Mouse (Mus musculus) stomach, embryonic 16.5 days (tissue): ENCODE data around the gene Syt12. TPM values are rescaled to one million over a fixed set of nuclear protein-coding genes. Genes with fewer than 3 reads are reported as not detected.

Experiments used
- ATAC-seq: fragments of 200-750 bp; cut with Nextera tagmentation; 2 replicates; pipeline ENCODE4 v1.8.0; 2017; ENCODE audit warnings: moderate number of reproducible peaks, moderate TSS enrichment; ENCODE audit not compliant: insufficient read depth, low FRiP score
- H3K27ac ChIP-seq: fragments of 300-500 bp; sonication (generic); 2 replicates; pipeline ENCODE4 v1.5.1; 2014; ENCODE audit warnings: low read length
- H3K27me3 ChIP-seq: fragments of 300-500 bp; sonication (generic); 2 replicates; pipeline ENCODE4 v1.6.1; 2014; ENCODE audit warnings: low read length, control low read depth, mixed read lengths; ENCODE audit not compliant: control insufficient read depth, insufficient read depth
- H3K36me3 ChIP-seq: fragments of 300-500 bp; sonication (generic); 2 replicates; pipeline ENCODE4 v1.6.1; 2014; ENCODE audit warnings: low read length; ENCODE audit not compliant: control insufficient read depth, insufficient read depth
- H3K4me1 ChIP-seq: fragments of 300-500 bp; sonication (generic); 2 replicates; pipeline ENCODE4 v1.6.1; 2014; ENCODE audit warnings: low read length, control low read depth, mixed read lengths; ENCODE audit not compliant: control insufficient read depth, insufficient read depth
- H3K4me2 ChIP-seq: fragments of 300-500 bp; sonication (generic); 2 replicates; pipeline ENCODE4 v1.6.1; 2014; ENCODE audit warnings: low read depth, low read length, mixed read lengths
- H3K4me3 ChIP-seq: fragments of 300-500 bp; sonication (generic); replicated peaks from 2 replicates; pipeline ENCODE4 v1.5.1; 2014; ENCODE audit warnings: mild to moderate bottlenecking, low read length
- H3K9ac ChIP-seq: fragments of 300-500 bp; sonication (generic); 2 replicates; pipeline ENCODE4 v1.6.1; 2014; ENCODE audit warnings: low read length
- H3K9me3 ChIP-seq: fragments of 300-500 bp; sonication (generic); replicated peaks from 2 replicates; pipeline ENCODE4 v1.6.1; 2016; ENCODE audit warnings: low read length, control low read depth; ENCODE audit not compliant: control insufficient read depth
- WGBS: fragments of 180-500 bp; shearing (Covaris S2); extraction: QIAGEN DNeasy Blood & Tissue Kit; methylation state at CpG from one replicate; pipeline ENCODE4 v1.1.7; 2014; 5-methylcytosine and 5-hydroxymethylcytosine counted together
- polyA plus RNA-seq: library from polyadenylated mRNA; unstranded; fragments of >200 nt; fragmentation: Nextera tagmentation; extraction: Ambion mirVana; gene quantifications from 2 replicates; pipeline ENCODE4 v1.2.1, GENCODE M21; 2015

Gene Syt12
- polyA plus RNA-seq, 1 experiment from 2014 or later, result 0.75 TPM

DNA sequence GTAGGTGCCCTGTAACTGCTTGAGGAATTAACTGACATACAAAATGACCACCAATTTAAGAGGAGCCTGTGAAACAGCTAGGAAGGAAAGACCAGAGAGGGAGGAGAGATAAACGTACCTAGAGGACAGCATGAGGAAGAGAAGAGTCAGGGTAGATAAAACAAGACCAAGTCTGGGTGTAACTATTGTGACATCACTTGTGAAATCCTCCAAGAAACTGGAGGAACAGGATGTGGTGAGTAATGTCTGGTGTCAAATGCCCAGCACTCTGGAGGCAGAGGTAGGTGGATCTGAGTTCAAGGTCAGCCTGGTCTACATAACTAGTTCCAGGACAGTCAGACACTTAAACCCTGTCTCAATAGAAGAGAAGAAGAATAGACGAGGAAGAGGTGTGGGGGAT is 68.2 kb downstream of the Syt12 start:
- H3K27me3 ChIP-seq, result no peaks in the 10 kb centered on the region
- WGBS, result 40% methylated on average over 2 of the region's 2 CpGs
- no peak for ATAC-seq
- H3K4me1 ChIP-seq, result no peaks in the 10 kb centered on the region
- no peak overlapping the region for H3K4me2 ChIP-seq
- H3K27ac ChIP-seq, result no peak overlapping the region
- H3K9ac ChIP-seq, result no peak overlapping the region
- no peaks in the 10 kb centered on the region for H3K36me3 ChIP-seq
- no peaks in the 10 kb centered on the region for H3K9me3 ChIP-seq
- H3K4me3 ChIP-seq, result no peak overlapping the region

DNA sequence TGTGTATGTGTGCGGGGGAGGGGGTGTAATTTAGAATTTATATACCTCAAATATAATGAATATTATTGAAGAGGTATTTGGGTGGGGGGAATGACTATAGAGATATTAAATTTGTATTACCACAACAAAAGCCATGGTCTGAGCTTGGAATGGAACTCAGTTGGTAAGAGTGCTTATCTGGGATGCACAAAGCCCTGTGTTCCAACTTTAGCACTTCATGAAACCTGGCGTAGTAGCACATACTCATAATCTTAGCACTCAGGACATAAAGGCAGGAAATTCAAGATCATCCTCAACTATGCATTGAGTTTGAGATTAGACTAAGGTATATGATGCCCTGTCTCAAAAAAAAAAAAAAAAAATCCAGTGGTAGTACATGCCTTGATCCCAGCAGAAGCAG is 72.4 kb downstream of the Syt12 start:
- Histone ChIP-seq H3K4me1 (no peaks in the 10 kb centered on the region), H3K27ac (no peak overlapping the region), H3K9me3 (no peaks in the 10 kb centered on the region), H3K36me3 (no peaks in the 10 kb centered on the region), H3K9ac (no peak overlapping the region), H3K27me3 (no peaks in the 10 kb centered on the region), H3K4me2 (no peak overlapping the region), H3K4me3 (no peak overlapping the region)
- ATAC-seq, result no peak
- 90% methylated on average over 2 of the region's 2 CpGs for WGBS

DNA sequence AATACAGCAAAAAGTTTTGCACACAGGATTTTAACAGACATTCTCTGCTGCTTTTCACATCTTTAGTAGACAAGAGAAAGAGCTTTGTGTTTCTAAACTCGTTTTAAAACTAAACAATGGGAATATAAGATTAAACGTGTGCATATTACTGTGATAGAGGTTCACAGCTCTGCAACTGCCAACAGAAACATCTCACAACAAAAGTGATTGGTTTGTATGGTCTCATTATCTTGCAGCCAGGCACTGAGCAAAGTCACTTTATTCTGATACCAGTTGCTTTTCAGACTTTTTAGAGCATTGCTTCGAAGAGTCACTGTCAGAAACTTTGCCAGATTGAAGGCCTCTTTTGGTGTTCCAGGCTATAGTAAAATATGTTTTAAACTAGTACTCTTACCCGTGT is 78.3 kb downstream of the Syt12 start:
- Histone ChIP-seq H3K4me3 (no peak overlapping the region), H3K4me1 (peaks cover 6% of the 10 kb centered on the region; the same call in 1 of the 2 replicates), H3K4me2 (no peak overlapping the region), H3K9me3 (no peaks in the 10 kb centered on the region), H3K27ac (no peak overlapping the region), H3K36me3 (no peaks in the 10 kb centered on the region), H3K27me3 (no peaks in the 10 kb centered on the region), H3K9ac (no peak overlapping the region)
- ATAC-seq, result no peak
- 67% methylated on average over 4 of the region's 4 CpGs for WGBS

DNA sequence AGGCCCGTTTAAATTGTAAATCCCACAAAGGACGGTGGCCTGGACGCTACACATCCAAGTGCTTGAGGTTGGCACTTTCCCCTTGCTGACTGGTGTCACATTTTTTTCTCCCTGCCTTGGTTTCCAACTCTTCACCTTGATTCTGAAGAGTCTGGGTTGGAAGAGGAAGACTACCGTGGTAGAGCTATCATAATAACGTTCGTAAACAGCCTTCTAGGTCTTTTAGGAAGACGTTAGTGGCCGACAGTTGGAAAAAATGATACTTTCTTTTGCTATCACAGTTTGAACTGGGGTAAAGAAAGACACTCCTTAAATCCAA is 78.7 kb downstream of the Syt12 start:
- H3K4me2 ChIP-seq, result peak overlapping the region; percentile 95
- no peaks in the 10 kb centered on the region for H3K36me3 ChIP-seq
- H3K9ac ChIP-seq, result peak overlapping the region; percentile 89
- peaks cover 7% of the 10 kb centered on the region; the same call in 1 of the 2 replicates for H3K4me1 ChIP-seq
- H3K4me3 ChIP-seq, result peak overlapping the region; percentile 97
- no peaks in the 10 kb centered on the region for H3K9me3 ChIP-seq
- 36% methylated on average over 8 of the region's 8 CpGs for WGBS
- no peaks in the 10 kb centered on the region for H3K27me3 ChIP-seq
- peak overlapping the region; percentile 86; the same call in 1 of the 2 replicates for H3K27ac ChIP-seq
- ATAC-seq, result no peak

DNA sequence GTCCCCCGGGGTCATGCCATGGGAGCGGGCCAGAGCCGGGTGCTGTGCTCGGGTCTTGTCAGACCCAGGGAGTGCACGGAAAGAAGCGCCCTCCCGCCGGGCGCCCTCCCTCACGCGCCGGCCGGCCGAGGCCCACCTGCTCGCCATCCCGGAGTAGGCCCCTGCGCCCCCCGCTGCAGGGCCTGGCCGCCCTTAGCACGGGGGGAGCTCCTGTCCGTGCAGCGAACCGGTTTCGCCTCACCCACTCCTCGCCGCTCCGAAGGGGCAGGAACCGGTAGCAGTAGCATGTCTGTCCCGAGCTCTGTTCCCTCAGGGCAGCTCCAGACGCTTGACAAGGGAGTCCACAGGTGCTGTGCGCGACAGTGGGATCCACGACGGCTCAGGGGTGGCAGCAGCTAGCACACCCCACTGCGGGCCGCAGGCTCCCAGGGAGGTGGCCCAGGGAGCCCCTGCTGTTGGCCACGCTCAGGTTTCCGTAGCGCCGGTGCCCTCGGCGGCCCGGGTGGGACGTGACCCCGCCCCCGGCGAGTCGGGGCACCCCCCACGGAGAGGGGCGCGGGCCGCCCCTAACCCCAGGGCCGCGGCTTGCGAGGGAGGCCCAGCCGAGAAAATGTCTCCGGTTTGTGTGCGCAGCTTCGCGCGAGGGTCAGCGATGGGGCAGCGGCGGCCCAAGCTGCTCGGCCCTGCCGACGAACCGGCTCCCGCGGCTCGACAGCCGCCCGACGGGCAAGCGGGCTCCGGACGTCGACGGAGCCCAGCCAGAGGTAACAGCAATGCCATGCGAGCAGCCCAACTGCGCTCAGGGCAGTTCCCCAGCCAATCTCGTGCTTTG is 79.2 kb downstream of the Syt12 start, which contains the start of gene Kdm2a:
Gene Kdm2a, minus strand, starts transcription at position 488 of the 832 bp plus-strand sequence.
- 2% methylated on average over 75 of the region's 82 CpGs for WGBS
- ATAC-seq, result peak; percentile 0; the same call in 1 of the 2 replicates
- Histone ChIP-seq H3K27me3 (no peaks in the 10 kb centered on the region), H3K27ac (peak within 1 kb of the TSS; percentile 86), H3K4me1 (peaks cover 11% of the 10 kb centered on the region), H3K4me2 (peak within 1 kb of the TSS; percentile 95), H3K4me3 (peak within 1 kb of the TSS; percentile 97), H3K9ac (peak within 1 kb of the TSS; percentile 89), H3K36me3 (no peaks in the 10 kb centered on the region), H3K9me3 (no peaks in the 10 kb centered on the region)

DNA sequence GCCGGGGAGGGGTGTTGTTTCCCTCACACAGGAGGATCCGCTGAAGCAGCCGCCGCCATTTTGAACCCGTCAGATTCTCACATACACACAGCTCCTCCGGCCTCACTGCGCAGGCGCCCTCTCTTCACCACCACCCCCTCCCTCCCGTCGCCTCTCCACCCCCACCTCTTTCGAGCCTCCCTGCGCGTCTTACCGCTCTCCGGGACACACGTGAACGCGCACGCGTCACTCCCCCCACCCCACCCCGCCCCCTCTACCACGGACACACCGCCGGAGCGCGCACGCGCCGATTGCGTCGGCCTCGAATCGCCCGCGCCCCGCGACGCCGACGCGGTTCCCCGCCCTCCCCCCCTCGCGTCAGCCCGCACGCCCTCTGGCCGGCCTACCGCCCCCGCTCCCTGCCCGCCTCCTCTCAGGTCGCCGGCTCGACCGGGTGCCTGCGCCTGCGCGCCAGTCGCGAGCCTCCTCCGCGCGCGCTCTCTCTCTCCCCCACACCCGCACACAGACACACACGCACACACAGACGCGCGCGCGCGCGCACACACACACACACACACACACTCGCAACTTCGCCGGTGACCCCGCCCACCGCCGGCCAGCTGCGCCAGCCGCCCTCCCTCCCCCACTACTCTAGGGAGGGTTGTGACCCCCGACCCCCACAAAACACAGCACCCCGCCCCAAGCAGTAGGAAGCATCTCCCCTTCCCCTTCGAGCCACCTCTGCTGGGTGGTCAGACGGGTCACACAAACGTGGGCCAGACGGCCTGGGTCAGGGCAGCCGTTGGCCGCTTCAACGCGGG is 80.0 kb downstream of the Syt12 start:
- Histone ChIP-seq H3K9me3 (no peaks in the 10 kb centered on the region), H3K4me3 (peak overlapping the region; percentile 97), H3K27me3 (no peaks in the 10 kb centered on the region), H3K9ac (peak overlapping the region; percentile 99), H3K4me2 (peak overlapping the region; percentile 95), H3K4me1 (peaks cover 14% of the 10 kb centered on the region), H3K27ac (peak overlapping the region; percentile 97), H3K36me3 (no peaks in the 10 kb centered on the region)
- WGBS, result under 1% methylated on average over 88 of the region's 90 CpGs
- peak; percentile 96 for ATAC-seq

DNA sequence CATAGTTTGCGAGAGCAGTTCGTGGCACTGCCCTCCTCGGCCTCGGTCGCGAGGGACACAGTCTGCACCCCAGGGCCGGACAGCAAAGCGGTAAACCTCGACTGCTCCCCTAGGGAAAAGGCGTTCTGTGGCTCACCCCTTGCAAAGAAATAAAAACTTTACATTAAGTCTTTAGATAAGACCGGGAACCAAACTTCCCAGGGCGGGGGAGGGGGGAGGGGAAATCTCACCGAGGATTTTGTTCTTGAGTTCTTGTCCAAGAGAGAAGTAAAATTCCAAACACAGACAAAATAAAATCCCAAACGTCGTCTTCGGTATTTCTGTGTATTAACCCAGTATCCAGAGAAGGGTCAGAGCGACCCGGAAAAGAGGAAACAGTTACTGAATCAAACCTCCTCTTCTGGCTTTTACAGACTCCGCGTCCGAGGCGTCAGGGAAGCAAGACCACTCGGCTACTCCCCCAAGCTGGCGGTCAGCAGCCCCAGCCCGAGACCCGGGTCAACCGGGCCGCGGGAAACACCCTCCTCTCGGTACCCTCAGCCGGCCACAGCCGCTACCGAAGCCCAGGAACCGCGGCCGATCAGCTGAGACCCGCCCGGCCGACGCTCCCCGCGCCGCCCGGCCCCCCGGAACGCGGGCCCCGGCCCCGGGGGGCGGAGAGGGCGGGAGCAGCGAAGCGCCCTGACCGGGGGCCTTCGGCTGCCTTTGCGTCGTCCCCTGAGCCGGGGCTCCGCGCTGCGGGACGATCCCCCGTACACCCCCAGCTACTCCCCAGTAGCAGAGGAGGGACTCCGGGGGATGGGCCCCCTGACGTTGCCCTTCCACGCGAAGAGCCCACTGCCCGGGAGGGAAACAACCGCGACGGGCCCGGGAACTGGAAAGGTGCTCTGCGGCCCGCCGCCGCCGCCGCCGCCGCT is 80.9 kb downstream of the Syt12 start:
- peak overlapping the region; percentile 97 for H3K4me3 ChIP-seq
- peaks cover 14% of the 10 kb centered on the region for H3K4me1 ChIP-seq
- no peaks in the 10 kb centered on the region; the same call in 1 of the 2 replicates for H3K36me3 ChIP-seq
- H3K9me3 ChIP-seq, result no peaks in the 10 kb centered on the region
- under 1% methylated on average over 72 of the region's 80 CpGs for WGBS
- H3K4me2 ChIP-seq, result peak overlapping the region; percentile 93
- peak overlapping the region; percentile 97 for H3K27ac ChIP-seq
- peak; percentile 34 for ATAC-seq
- no peaks in the 10 kb centered on the region for H3K27me3 ChIP-seq
- H3K9ac ChIP-seq, result peak overlapping the region; percentile 99
